Mouse (Mus musculus) liver, embryonic 13.5 days (tissue): ENCODE measurements around the gene Gm11037. TPM values are rescaled to one million over a fixed set of nuclear protein-coding genes. Genes with fewer than 3 reads are reported as not detected.

Experiments
- ATAC-seq: fragments of 200-750 bp; cut with Nextera tagmentation; 2 replicates; pipeline ENCODE4 v1.8.0; 2017; ENCODE audit warnings: low read depth, mild to moderate bottlenecking, moderate number of reproducible peaks, moderate library complexity
- DNase-seq: peaks from one replicate; pipeline ENCODE4 v3.0.0; 2022
- H3K27ac ChIP-seq: fragments of 300-500 bp; sonication (generic); 2 replicates; pipeline ENCODE4 v1.5.1; 2015; ENCODE audit warnings: moderate library complexity, mild to moderate bottlenecking, inconsistent platforms
- H3K27me3 ChIP-seq: fragments of 300-500 bp; sonication (generic); 2 replicates; pipeline ENCODE4 v1.6.1; 2015; ENCODE audit warnings: mild to moderate bottlenecking, inconsistent platforms
- H3K36me3 ChIP-seq: fragments of 300-500 bp; sonication (generic); 2 replicates; pipeline ENCODE4 v1.6.1; 2015; ENCODE audit warnings: mild to moderate bottlenecking, inconsistent platforms
- H3K4me1 ChIP-seq: fragments of 300-500 bp; sonication (generic); replicated peaks from 2 replicates; pipeline ENCODE4 v1.6.1; 2015; ENCODE audit warnings: inconsistent platforms
- H3K4me2 ChIP-seq: fragments of 300-500 bp; sonication (generic); 2 replicates; pipeline ENCODE4 v1.6.1; 2015; ENCODE audit warnings: inconsistent platforms, mild to moderate bottlenecking, moderate library complexity
- H3K4me3 ChIP-seq: fragments of 300-500 bp; sonication (generic); replicated peaks from 2 replicates; pipeline ENCODE4 v1.5.1; 2015; ENCODE audit warnings: mild to moderate bottlenecking, inconsistent platforms
- H3K9ac ChIP-seq: fragments of 300-500 bp; sonication (generic); 2 replicates; pipeline ENCODE4 v1.6.1; 2015; ENCODE audit warnings: mild to moderate bottlenecking, inconsistent platforms
- H3K9me3 ChIP-seq: fragments of 300-500 bp; sonication (generic); replicated peaks from 2 replicates; pipeline ENCODE4 v1.6.1; 2016; ENCODE audit warnings: inconsistent platforms
- WGBS: fragments of 180-500 bp; shearing (Covaris S2); methylation state at CpG from one replicate; pipeline ENCODE4 v1.1.7; 2015; ENCODE audit not compliant: insufficient replicate concordance; 5-methylcytosine and 5-hydroxymethylcytosine counted together
- polyA plus RNA-seq: library from polyadenylated mRNA; unstranded; fragments of >200 nt; fragmentation: Nextera tagmentation; extraction: Ambion mirVana; gene quantifications from 2 replicates; pipeline ENCODE4 v1.2.1, GENCODE M21; 2015

Gene Gm11037
- polyA plus RNA-seq, 1 experiment from 2014 or later, result not detected

- Histone ChIP-seq H3K9me3 (no peaks in the 10 kb centered on the region), H3K36me3 (no peaks in the 10 kb centered on the region), H3K27ac (peak overlapping the region; percentile 86), H3K27me3 (peaks cover 8% of the 10 kb centered on the region; the same call in 1 of the 2 replicates), H3K4me1 (peaks cover 90% of the 10 kb centered on the region), H3K4me3 (no peak overlapping the region), H3K4me2 (peak overlapping the region; percentile 92), H3K9ac (peak overlapping the region; percentile 82)
- DNase-seq, result peak; percentile 70
- WGBS, result 37% methylated on average over 5 of the region's 5 CpGs
- ATAC-seq, result peak; percentile 80
Measured at GRCm38 (mm10) chr2:131129836-131130235, 3.5 kb upstream of the Gm11037 start.

- DNase-seq, result no peak
- ATAC-seq, result no peak
- H3K4me2 ChIP-seq, result no peak overlapping the region
- 86% methylated on average over 2 of the region's 2 CpGs for WGBS
- H3K4me3 ChIP-seq, result no peak overlapping the region
- H3K27ac ChIP-seq, result peak overlapping the region; percentile 70
- no peaks in the 10 kb centered on the region for H3K36me3 ChIP-seq
- 0 out of 2 replicates have a peak, but pooled peaks cover 4% of the 10 kb centered on the region for H3K27me3 ChIP-seq
- H3K9me3 ChIP-seq, result no peaks in the 10 kb centered on the region
- H3K4me1 ChIP-seq, result peaks cover 91% of the 10 kb centered on the region
- no peak overlapping the region for H3K9ac ChIP-seq
Measured at GRCm38 (mm10) chr2:131130849-131131248, 2.4 kb upstream of the Gm11037 start.

- Histone ChIP-seq H3K9ac (0 out of 2 replicates have a peak overlapping the region, but pooled peaks have one; percentile 29), H3K4me3 (no peak overlapping the region), H3K36me3 (no peaks in the 10 kb centered on the region), H3K9me3 (no peaks in the 10 kb centered on the region), H3K27ac (peak overlapping the region; percentile 70), H3K27me3 (0 out of 2 replicates have a peak, but pooled peaks cover 4% of the 10 kb centered on the region), H3K4me1 (peaks cover 91% of the 10 kb centered on the region), H3K4me2 (no peak overlapping the region)
- DNase-seq (no peak), ATAC-seq (no peak)
- WGBS, result 76% methylated on average over 10 of the region's 10 CpGs
Measured at GRCm38 (mm10) chr2:131132111-131132888, 997 bp upstream of the Gm11037 start.

GRCm38 (mm10) chr2:131134381-131134780 lies 1.1 kb downstream of the Gm11037 start:
- peak overlapping the region; percentile 99 for H3K27ac ChIP-seq
- WGBS, result 38% methylated on average over 1 of the region's 1 CpGs
- no peak overlapping the region for H3K4me2 ChIP-seq
- H3K4me1 ChIP-seq, result peaks cover 87% of the 10 kb centered on the region
- no peaks in the 10 kb centered on the region for H3K9me3 ChIP-seq
- 0 out of 2 replicates have a peak, but pooled peaks cover 7% of the 10 kb centered on the region for H3K36me3 ChIP-seq
- no peak overlapping the region for H3K4me3 ChIP-seq
- no peaks in the 10 kb centered on the region for H3K27me3 ChIP-seq
- ATAC-seq, result no peak
- peak overlapping the region; percentile 81 for H3K9ac ChIP-seq
- no peak for DNase-seq

- 72% methylated on average over 8 of the region's 8 CpGs for WGBS
- no peak for ATAC-seq
- Histone ChIP-seq H3K4me3 (peak overlapping the region; percentile 34), H3K9me3 (no peaks in the 10 kb centered on the region), H3K27ac (peak overlapping the region; percentile 99), H3K9ac (peak overlapping the region; percentile 81), H3K36me3 (0 out of 2 replicates have a peak, but pooled peaks cover 11% of the 10 kb centered on the region), H3K27me3 (no peaks in the 10 kb centered on the region), H3K4me2 (peak overlapping the region; percentile 65), H3K4me1 (peaks cover 87% of the 10 kb centered on the region)
- DNase-seq, result no peak
Measured at GRCm38 (mm10) chr2:131134826-131135400, 1.6 kb downstream of the Gm11037 start.

- H3K27me3 ChIP-seq, result no peaks in the 10 kb centered on the region
- H3K4me1 ChIP-seq, result peaks cover 88% of the 10 kb centered on the region
- peak overlapping the region; percentile 81 for H3K9ac ChIP-seq
- peak overlapping the region; percentile 65 for H3K4me2 ChIP-seq
- H3K36me3 ChIP-seq, result 0 out of 2 replicates have a peak, but pooled peaks cover 11% of the 10 kb centered on the region
- DNase-seq (peak; percentile 84), ATAC-seq (peak; percentile 100)
- peak overlapping the region; percentile 34 for H3K4me3 ChIP-seq
- WGBS, result 6% methylated on average over 11 of the region's 11 CpGs
- H3K9me3 ChIP-seq, result no peaks in the 10 kb centered on the region
- H3K27ac ChIP-seq, result peak overlapping the region; percentile 99
Measured at GRCm38 (mm10) chr2:131135521-131136139, 2.3 kb downstream of the Gm11037 start.

- DNase-seq (no peak), ATAC-seq (no peak)
- WGBS, result 73% methylated on average over 4 of the region's 4 CpGs
- H3K4me3 ChIP-seq, result no peak overlapping the region
- H3K4me2 ChIP-seq, result no peak overlapping the region
- H3K27me3 ChIP-seq, result no peaks in the 10 kb centered on the region
- H3K36me3 ChIP-seq, result peaks cover 21% of the 10 kb centered on the region
- no peaks in the 10 kb centered on the region for H3K9me3 ChIP-seq
- peaks cover 93% of the 10 kb centered on the region for H3K4me1 ChIP-seq
- H3K27ac ChIP-seq, result peak overlapping the region; percentile 76
- H3K9ac ChIP-seq, result no peak overlapping the region
Measured at GRCm38 (mm10) chr2:131138296-131138695, 5.0 kb downstream of the Gm11037 start.

- no peak overlapping the region for H3K9ac ChIP-seq
- H3K36me3 ChIP-seq, result peaks cover 26% of the 10 kb centered on the region
- H3K4me2 ChIP-seq, result no peak overlapping the region
- DNase-seq, result no peak
- H3K27ac ChIP-seq, result peak overlapping the region; percentile 76
- H3K4me3 ChIP-seq, result no peak overlapping the region
- no peak for ATAC-seq
- no peaks in the 10 kb centered on the region for H3K9me3 ChIP-seq
- no peaks in the 10 kb centered on the region for H3K27me3 ChIP-seq
- peaks cover 91% of the 10 kb centered on the region for H3K4me1 ChIP-seq
- whole genome bisulfite sequencing, result 92% methylated on average over 7 of the region's 7 CpGs
Measured at GRCm38 (mm10) chr2:131138760-131139159, 5.5 kb downstream of the Gm11037 start.

GRCm38 (mm10) chr2:131139287-131139686 lies 6.0 kb downstream of the Gm11037 start:
- H3K4me3 ChIP-seq, result no peak overlapping the region
- DNase-seq (no peak), ATAC-seq (no peak)
- H3K9ac ChIP-seq, result no peak overlapping the region
- H3K36me3 ChIP-seq, result peaks cover 31% of the 10 kb centered on the region
- no peaks in the 10 kb centered on the region for H3K9me3 ChIP-seq
- 82% methylated on average over 5 of the region's 5 CpGs for WGBS
- no peak overlapping the region for H3K4me2 ChIP-seq
- no peaks in the 10 kb centered on the region for H3K27me3 ChIP-seq
- H3K4me1 ChIP-seq, result peaks cover 86% of the 10 kb centered on the region
- H3K27ac ChIP-seq, result peak overlapping the region; percentile 76

- WGBS, result 57% methylated on average over 5 of the region's 5 CpGs
- peaks cover 79% of the 10 kb centered on the region for H3K4me1 ChIP-seq
Measured at GRCm38 (mm10) chr2:131139886-131140532, 6.7 kb downstream of the Gm11037 start.

GRCm38 (mm10) chr2:131140533-131140905 lies 7.2 kb downstream of the Gm11037 start:
- Histone ChIP-seq H3K4me1 (peaks cover 74% of the 10 kb centered on the region), H3K27me3 (no peaks in the 10 kb centered on the region), H3K9ac (peak overlapping the region; percentile 1; the same call in 1 of the 2 replicates), H3K4me2 (no peak overlapping the region), H3K27ac (0 out of 2 replicates have a peak overlapping the region, but pooled peaks have one; percentile 76), H3K9me3 (no peaks in the 10 kb centered on the region), H3K4me3 (no peak overlapping the region), H3K36me3 (peaks cover 43% of the 10 kb centered on the region)
- 71% methylated on average over 5 of the region's 5 CpGs for WGBS
- ATAC-seq, result no peak
- no peak for DNase-seq

More at GRCm38 (mm10) chr2:131139886-131140532, 6.7 kb downstream of the Gm11037 start:
- no peak for ATAC-seq
- H3K27ac ChIP-seq, result peak overlapping the region; percentile 76
- no peaks in the 10 kb centered on the region for H3K27me3 ChIP-seq
- DNase-seq, result no peak
- peak overlapping the region; percentile 29; the same call in 1 of the 2 replicates for H3K9ac ChIP-seq
- H3K36me3 ChIP-seq, result peaks cover 38% of the 10 kb centered on the region
- no peak overlapping the region for H3K4me3 ChIP-seq
- no peaks in the 10 kb centered on the region for H3K9me3 ChIP-seq
- H3K4me2 ChIP-seq, result no peak overlapping the region
